Mouse (Mus musculus) heart, postnatal 0 days (tissue): ENCODE data around the gene Dnajc30. TPM values are rescaled to one million over a fixed set of nuclear protein-coding genes. Genes with fewer than 3 reads are reported as not detected.

Experiments used
- ATAC-seq: fragments of 200-750 bp; cut with Nextera tagmentation; 2 replicates; pipeline ENCODE4 v1.8.0; 2017; ENCODE audit warnings: low read depth, moderate number of reproducible peaks, moderate library complexity; ENCODE audit not compliant: insufficient read depth
- DNase-seq: peaks from one replicate; pipeline ENCODE4 v3.0.0-alpha.2; 2016; ENCODE audit warnings: low spot score
- H3K27ac ChIP-seq: fragments of 300-500 bp; sonication (generic); 2 replicates; pipeline ENCODE4 v1.5.1; 2014; ENCODE audit warnings: low read depth, mild to moderate bottlenecking
- H3K27me3 ChIP-seq: fragments of 300-500 bp; sonication (generic); 2 replicates; pipeline ENCODE4 v1.6.1; 2014; ENCODE audit warnings: low read length, mixed read lengths; ENCODE audit not compliant: control insufficient read depth, insufficient read depth
- H3K36me3 ChIP-seq: fragments of 300-500 bp; sonication (generic); replicated peaks from 2 replicates; pipeline ENCODE4 v1.6.1; 2014; ENCODE audit warnings: low read length, mixed read lengths; ENCODE audit not compliant: control insufficient read depth, insufficient read depth
- H3K4me1 ChIP-seq: fragments of 300-500 bp; sonication (generic); 2 replicates; pipeline ENCODE4 v1.6.1; 2014; ENCODE audit warnings: antibody characterized with exemption; ENCODE audit not compliant: control insufficient read depth, insufficient read depth
- H3K4me2 ChIP-seq: fragments of 300-500 bp; sonication (generic); 2 replicates; pipeline ENCODE4 v1.6.1; 2014; ENCODE audit warnings: low read depth, mild to moderate bottlenecking, low read length, moderate library complexity
- H3K4me3 ChIP-seq: fragments of 300-500 bp; sonication (generic); 2 replicates; pipeline ENCODE4 v1.5.1; 2014; ENCODE audit warnings: low read depth, low read length
- H3K9ac ChIP-seq: fragments of 300-500 bp; sonication (generic); replicated peaks from 2 replicates; pipeline ENCODE4 v1.6.1; 2014; ENCODE audit warnings: low read depth, low read length, mixed read lengths
- H3K9me3 ChIP-seq: fragments of 300-500 bp; sonication (generic); replicated peaks from 2 replicates; pipeline ENCODE4 v1.6.1; 2016; ENCODE audit warnings: low read length; ENCODE audit not compliant: control insufficient read depth
- CTCF ChIP-seq: IDR thresholded peaks from 2 replicates; pipeline ENCODE4 v1.5.1; 2016; ENCODE audit warnings: antibody characterized with exemption, control low read depth, low read depth
- EP300 ChIP-seq: IDR thresholded peaks from 2 replicates; pipeline ENCODE4 v1.6.1; 2016; ENCODE audit warnings: antibody characterized with exemption, low read depth
- WGBS: fragments of 180-500 bp; shearing (Covaris S2); extraction: QIAGEN DNeasy Blood & Tissue Kit; methylation state at CpG from one replicate; pipeline ENCODE4 v1.1.7; 2014; 5-methylcytosine and 5-hydroxymethylcytosine counted together
- polyA plus RNA-seq: library from polyadenylated mRNA; unstranded; fragments of >200 nt; fragmentation: Nextera tagmentation; extraction: Ambion mirVana; gene quantifications from 2 replicates; pipeline ENCODE4 v1.2.1, GENCODE M21; 2015
- total RNA-seq: library from RNA; depleted of rRNA; stranded (reverse); fragments of >200 nt; gene quantifications from 2 replicates; pipeline ENCODE4 v1.2.3, GENCODE M21; 2014; ENCODE audit warnings: low replicate concordance

Gene Dnajc30
- total and polyA plus RNA-seq, 2 experiments from 2014 or later, result 19.7 to 33.6 TPM

GRCm38 (mm10) chr5:135080539-135080938 is 16.5 kb downstream of the Dnajc30 start:
- no peaks in the 10 kb centered on the region for H3K4me1 ChIP-seq
- H3K4me2 ChIP-seq, result no peak overlapping the region
- peaks cover 6% of the 10 kb centered on the region; the same call in 1 of the 2 replicates for H3K27me3 ChIP-seq
- ATAC-seq (no peak), DNase-seq (no peak)
- no peak for TF ChIP-seq CTCF
- no peak for TF ChIP-seq EP300
- H3K27ac ChIP-seq, result no peak overlapping the region
- H3K36me3 ChIP-seq, result no peaks in the 10 kb centered on the region
- 84% methylated on average over 5 of the region's 5 CpGs for WGBS
- no peak overlapping the region for H3K4me3 ChIP-seq
- H3K9ac ChIP-seq, result no peak overlapping the region
- no peaks in the 10 kb centered on the region for H3K9me3 ChIP-seq

- peaks cover 44% of the 10 kb centered on the region for H3K27me3 ChIP-seq
- H3K9ac ChIP-seq, result no peak overlapping the region
- TF ChIP-seq EP300 (no peak), CTCF (no peak)
- 61% methylated on average over 4 of the region's 4 CpGs for WGBS
- H3K9me3 ChIP-seq, result no peaks in the 10 kb centered on the region
- H3K36me3 ChIP-seq, result no peaks in the 10 kb centered on the region
- H3K4me2 ChIP-seq, result no peak overlapping the region
- ATAC-seq (no peak), DNase-seq (no peak)
- H3K4me3 ChIP-seq, result no peak overlapping the region
- no peaks in the 10 kb centered on the region for H3K4me1 ChIP-seq
- no peak overlapping the region for H3K27ac ChIP-seq
Observed at GRCm38 (mm10) chr5:135086871-135087270, 22.9 kb downstream of the Dnajc30 start.

GRCm38 (mm10) chr5:135089653-135090052 is 25.7 kb downstream of the Dnajc30 start, which contains the start of gene Mlxipl:
TSS of gene Mlxipl (plus strand) at chr5:135089890.
- Histone ChIP-seq H3K36me3 (no peaks in the 10 kb centered on the region), H3K4me3 (0 out of 2 replicates have a peak within 1 kb of the TSS, but pooled peaks have one; percentile 9), H3K9ac (no peak within 1 kb of the TSS), H3K9me3 (no peaks in the 10 kb centered on the region), H3K4me2 (no peak within 1 kb of the TSS), H3K27me3 (peaks cover 52% of the 10 kb centered on the region), H3K4me1 (no peaks in the 10 kb centered on the region), H3K27ac (no peak within 1 kb of the TSS)
- no peak for ATAC-seq
- 4% methylated on average over 31 of the region's 39 CpGs for WGBS
- no peak for DNase-seq
- TF ChIP-seq CTCF (no peak), EP300 (no peak)

- Histone ChIP-seq H3K27ac (no peak overlapping the region), H3K4me2 (no peak overlapping the region), H3K9ac (no peak overlapping the region), H3K36me3 (no peaks in the 10 kb centered on the region), H3K4me1 (no peaks in the 10 kb centered on the region), H3K4me3 (no peak overlapping the region), H3K27me3 (peaks cover 24% of the 10 kb centered on the region), H3K9me3 (no peaks in the 10 kb centered on the region)
- DNase-seq, result no peak
- WGBS, result 64% methylated on average over 1 of the region's 1 CpGs
- ATAC-seq, result no peak
- TF ChIP-seq CTCF (no peak), EP300 (no peak)
Observed at GRCm38 (mm10) chr5:135100981-135101380, 37.0 kb downstream of the Dnajc30 start.

GRCm38 (mm10) chr5:135103999-135104660 is 40.1 kb downstream of the Dnajc30 start:
- no peak for ATAC-seq
- Histone ChIP-seq H3K4me2 (no peak overlapping the region), H3K4me1 (peaks cover 5% of the 10 kb centered on the region; the same call in 1 of the 2 replicates), H3K9ac (no peak overlapping the region), H3K27me3 (peaks cover 42% of the 10 kb centered on the region), H3K4me3 (no peak overlapping the region), H3K27ac (no peak overlapping the region), H3K36me3 (no peaks in the 10 kb centered on the region), H3K9me3 (no peaks in the 10 kb centered on the region)
- TF ChIP-seq CTCF (peak; percentile 55), EP300 (no peak)
- no peak for DNase-seq
- WGBS, result 57% methylated on average over 11 of the region's 11 CpGs
